Mouse (Mus musculus) midbrain, embryonic 12.5 days (tissue): ENCODE measurements at regions not wholly inside any gene's neighbourhood (a gene's known extent, or its start where the extent isn't known, plus 50 kb on each side); places are given as distances from the start of the nearest gene placed in this dataset.

Experiments used
- ATAC-seq: fragments of 200-750 bp; cut with Nextera tagmentation; 2 replicates; pipeline ENCODE4 v1.8.0; 2017; ENCODE audit warnings: low read depth, moderate TSS enrichment, moderate library complexity; ENCODE audit not compliant: low FRiP score
- H3K27ac ChIP-seq: fragments of 300-500 bp; sonication (generic); replicated peaks from 2 replicates; pipeline ENCODE4 v1.5.1; 2016; ENCODE audit warnings: mild to moderate bottlenecking
- H3K27me3 ChIP-seq: fragments of 300-500 bp; sonication (generic); 2 replicates; pipeline ENCODE4 v1.6.1; 2016; ENCODE audit warnings: mild to moderate bottlenecking
- H3K36me3 ChIP-seq: fragments of 300-500 bp; sonication (generic); 2 replicates; pipeline ENCODE4 v1.6.1; 2016
- H3K4me1 ChIP-seq: fragments of 300-500 bp; sonication (generic); 2 replicates; pipeline ENCODE4 v1.6.1; 2016
- H3K4me2 ChIP-seq: fragments of 300-500 bp; sonication (generic); replicated peaks from 2 replicates; pipeline ENCODE4 v1.6.1; 2016; ENCODE audit warnings: mild to moderate bottlenecking, moderate library complexity
- H3K4me3 ChIP-seq: fragments of 300-500 bp; sonication (generic); 2 replicates; pipeline ENCODE4 v1.5.1; 2016; ENCODE audit warnings: mild to moderate bottlenecking
- H3K9ac ChIP-seq: fragments of 300-500 bp; sonication (generic); replicated peaks from 2 replicates; pipeline ENCODE4 v1.6.1; 2016; ENCODE audit warnings: mild to moderate bottlenecking, moderate library complexity
- H3K9me3 ChIP-seq: fragments of 300-500 bp; sonication (generic); 2 replicates; pipeline ENCODE4 v1.6.1; 2016; ENCODE audit warnings: mild to moderate bottlenecking
- WGBS: fragments of 180-500 bp; shearing (Covaris S2); methylation state at CpG from one replicate; pipeline ENCODE4 v1.1.7; 2016; 5-methylcytosine and 5-hydroxymethylcytosine counted together

DNA sequence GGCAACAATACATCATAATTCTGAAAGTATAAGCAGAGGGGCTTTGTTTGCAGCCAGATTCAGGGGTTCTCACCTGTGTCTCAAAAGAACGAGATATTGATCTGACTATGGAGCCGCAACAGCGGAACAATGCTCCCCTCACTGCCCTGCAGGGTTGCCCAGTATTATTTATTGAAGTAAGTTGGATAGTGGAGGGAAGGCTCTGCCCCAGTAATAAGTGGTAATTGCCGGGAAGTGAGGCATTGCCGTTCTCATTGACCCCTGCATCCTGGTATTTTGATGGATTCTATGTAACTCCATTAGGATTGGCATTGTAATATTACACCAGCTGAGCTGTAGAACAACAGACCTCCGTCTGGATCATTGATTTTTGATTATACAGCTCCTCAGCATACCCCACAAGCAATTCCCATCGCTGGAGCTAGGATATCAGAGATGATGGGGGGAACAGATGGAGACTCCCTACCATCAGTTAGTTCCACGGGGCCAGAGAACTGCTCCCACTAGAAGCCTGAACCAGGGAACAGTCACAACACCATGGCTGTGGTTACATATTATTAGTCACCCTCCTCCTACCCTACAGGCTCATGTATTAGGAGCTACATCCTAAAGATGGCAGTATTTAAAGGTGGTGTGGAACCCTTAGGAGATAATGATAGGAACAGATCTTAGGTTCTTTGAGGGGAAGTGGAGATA, 572.0 kb upstream of the Sall1 start:
- no peak overlapping the region for H3K4me3 ChIP-seq
- no peaks in the 10 kb centered on the region for H3K36me3 ChIP-seq
- no peak overlapping the region for H3K27ac ChIP-seq
- ATAC-seq = no peak
- no peaks in the 10 kb centered on the region for H3K4me1 ChIP-seq
- no peaks in the 10 kb centered on the region for H3K27me3 ChIP-seq
- 76% methylated on average over 8 of the region's 8 CpGs for WGBS
- no peaks in the 10 kb centered on the region for H3K9me3 ChIP-seq
- no peak overlapping the region for H3K4me2 ChIP-seq
- no peak overlapping the region for H3K9ac ChIP-seq

- H3K36me3 ChIP-seq = no peaks in the 10 kb centered on the region
- 77% methylated on average over 4 of the region's 4 CpGs for WGBS
- no peak overlapping the region for H3K9ac ChIP-seq
- no peaks in the 10 kb centered on the region for H3K27me3 ChIP-seq
- 0 out of 2 replicates have a peak, but pooled peaks cover 3% of the 10 kb centered on the region for H3K9me3 ChIP-seq
- no peak overlapping the region for H3K4me3 ChIP-seq
- H3K4me1 ChIP-seq = no peaks in the 10 kb centered on the region
- H3K4me2 ChIP-seq = no peak overlapping the region
- no peak for ATAC-seq
- no peak overlapping the region for H3K27ac ChIP-seq
Measured at GRCm38 (mm10) chr8:89609074-89609473, 565.1 kb upstream of the Sall1 start.

- 0 out of 2 replicates have a peak, but pooled peaks cover 3% of the 10 kb centered on the region for H3K9me3 ChIP-seq
- H3K4me1 ChIP-seq = no peaks in the 10 kb centered on the region
- no peak overlapping the region for H3K4me3 ChIP-seq
- no peak overlapping the region for H3K9ac ChIP-seq
- no peaks in the 10 kb centered on the region for H3K27me3 ChIP-seq
- H3K4me2 ChIP-seq = no peak overlapping the region
- WGBS = 87% methylated on average over 4 of the region's 4 CpGs
- ATAC-seq = no peak
- no peaks in the 10 kb centered on the region for H3K36me3 ChIP-seq
- H3K27ac ChIP-seq = no peak overlapping the region
Measured at GRCm38 (mm10) chr8:89605905-89606468, 562.0 kb upstream of the Sall1 start.

DNA sequence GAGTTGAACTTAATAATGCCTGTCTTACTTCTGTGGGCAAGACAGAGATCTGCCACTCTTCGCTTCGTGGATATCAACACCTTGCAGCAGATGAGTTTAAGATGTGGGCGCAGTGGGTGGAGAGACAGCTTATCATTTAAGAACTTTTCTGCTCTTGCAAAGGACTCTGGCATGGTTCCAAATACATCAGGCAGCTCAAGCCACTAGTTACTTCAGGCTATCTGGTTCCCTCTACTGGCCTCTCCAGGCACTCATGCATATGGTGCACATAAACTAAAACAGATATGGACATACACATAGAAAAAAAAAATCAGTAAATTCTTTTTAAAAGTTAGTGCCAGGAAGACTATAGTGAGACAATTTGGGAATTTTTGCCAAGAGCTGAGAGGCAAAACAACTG, 560.5 kb upstream of the Sall1 start:
- Histone ChIP-seq H3K4me1 (no peaks in the 10 kb centered on the region), H3K9me3 (0 out of 2 replicates have a peak, but pooled peaks cover 3% of the 10 kb centered on the region), H3K27ac (no peak overlapping the region), H3K27me3 (no peaks in the 10 kb centered on the region), H3K9ac (no peak overlapping the region), H3K36me3 (no peaks in the 10 kb centered on the region), H3K4me2 (no peak overlapping the region), H3K4me3 (no peak overlapping the region)
- ATAC-seq = no peak
- 98% methylated on average over 3 of the region's 3 CpGs for WGBS

DNA sequence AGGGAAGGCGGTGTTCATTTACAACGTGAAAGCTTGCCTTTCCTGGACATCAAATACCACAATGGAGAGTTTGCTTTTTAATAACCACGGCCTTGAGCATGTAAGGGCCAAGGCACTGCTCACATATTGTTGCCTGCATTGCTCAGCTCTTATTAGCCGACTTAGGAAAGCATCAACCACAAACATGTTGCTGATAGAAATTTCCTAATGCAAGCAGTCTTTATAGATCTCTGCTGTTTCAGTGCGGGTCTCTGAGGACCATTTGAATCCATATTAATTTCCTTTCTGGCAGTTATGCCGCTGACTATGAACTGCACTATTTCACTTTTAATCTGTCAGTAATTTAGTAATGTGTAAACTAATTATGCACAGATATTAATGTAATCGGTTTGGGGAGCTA, 552.4 kb upstream of the Sall1 start:
- no peaks in the 10 kb centered on the region for H3K36me3 ChIP-seq
- H3K4me1 ChIP-seq = no peaks in the 10 kb centered on the region
- no peak overlapping the region for H3K27ac ChIP-seq
- no peak overlapping the region for H3K4me2 ChIP-seq
- no peaks in the 10 kb centered on the region for H3K27me3 ChIP-seq
- ATAC-seq = no peak
- no peak overlapping the region for H3K4me3 ChIP-seq
- no peaks in the 10 kb centered on the region for H3K9me3 ChIP-seq
- no peak overlapping the region for H3K9ac ChIP-seq
- WGBS = 81% methylated on average over 7 of the region's 7 CpGs

DNA sequence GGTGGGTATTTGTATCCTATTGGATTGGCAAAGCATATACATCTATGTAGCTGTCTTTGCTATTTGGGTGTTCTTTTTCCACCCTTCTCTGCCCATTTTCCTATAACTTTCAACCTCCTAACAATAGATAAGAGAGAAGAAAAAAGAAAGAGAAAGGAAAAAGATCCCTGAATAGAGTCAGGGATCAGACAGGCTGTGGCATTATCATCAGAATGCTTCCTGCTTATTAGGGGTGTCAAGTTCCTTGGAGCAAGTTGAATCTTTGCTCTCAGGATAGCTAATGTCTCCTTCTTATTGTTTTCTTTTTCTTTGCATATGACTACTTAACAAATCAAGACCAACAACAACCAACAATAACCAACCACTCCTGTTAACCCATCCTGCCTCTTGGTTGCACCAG, 539.1 kb upstream of the Sall1 start:
- no peak for ATAC-seq
- no peak overlapping the region for H3K27ac ChIP-seq
- H3K4me3 ChIP-seq = no peak overlapping the region
- H3K9me3 ChIP-seq = no peaks in the 10 kb centered on the region
- H3K4me1 ChIP-seq = no peaks in the 10 kb centered on the region
- no peak overlapping the region for H3K9ac ChIP-seq
- H3K4me2 ChIP-seq = no peak overlapping the region
- H3K27me3 ChIP-seq = 0 out of 2 replicates have a peak, but pooled peaks cover 3% of the 10 kb centered on the region
- no peaks in the 10 kb centered on the region for H3K36me3 ChIP-seq

DNA sequence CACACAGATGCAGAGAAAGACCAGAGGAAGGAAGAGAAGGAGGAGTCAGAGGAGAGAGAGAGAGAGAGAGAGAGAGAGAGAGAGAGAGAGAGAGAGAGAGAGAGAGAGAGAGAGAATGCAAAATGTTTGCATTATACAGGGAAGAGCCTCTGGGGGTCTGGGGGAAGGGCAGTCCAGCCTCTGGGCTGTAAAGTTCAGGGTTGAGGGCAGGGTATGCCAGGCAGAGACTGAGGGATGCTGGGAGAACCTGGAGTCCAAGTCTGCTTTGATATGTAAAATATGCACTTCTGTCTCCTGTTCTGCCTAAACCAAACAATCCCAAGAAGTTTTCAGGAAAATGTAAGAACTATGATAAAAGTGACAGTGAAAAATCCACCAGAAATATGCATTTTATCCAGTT, 538.6 kb upstream of the Sall1 start:
- Histone ChIP-seq H3K36me3 (no peaks in the 10 kb centered on the region), H3K9ac (no peak overlapping the region), H3K4me1 (no peaks in the 10 kb centered on the region), H3K4me2 (no peak overlapping the region), H3K27me3 (0 out of 2 replicates have a peak, but pooled peaks cover 3% of the 10 kb centered on the region), H3K4me3 (no peak overlapping the region), H3K9me3 (no peaks in the 10 kb centered on the region), H3K27ac (no peak overlapping the region)
- ATAC-seq = no peak

DNA sequence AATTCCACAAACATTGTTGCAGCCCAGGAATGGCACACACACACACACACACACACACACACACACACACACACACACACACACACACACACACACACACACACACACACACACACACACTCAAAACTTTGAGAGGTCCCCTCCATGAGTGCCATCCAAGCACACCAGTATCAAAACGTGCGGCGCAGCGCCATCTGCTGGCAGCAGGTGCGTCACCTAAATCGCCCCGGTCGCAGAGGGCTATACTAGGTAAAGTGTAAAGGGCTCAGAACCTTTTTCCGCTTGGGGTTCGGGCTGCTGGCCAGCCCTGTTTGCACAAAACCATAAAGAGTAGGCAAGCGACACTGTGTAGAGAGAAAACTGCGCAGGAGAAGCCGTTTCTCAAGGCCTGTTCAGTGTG, 527.9 kb upstream of the Sall1 start:
- Histone ChIP-seq H3K9me3 (no peaks in the 10 kb centered on the region), H3K9ac (no peak overlapping the region), H3K4me2 (no peak overlapping the region), H3K27ac (no peak overlapping the region), H3K36me3 (no peaks in the 10 kb centered on the region), H3K27me3 (peaks cover 22% of the 10 kb centered on the region), H3K4me1 (peaks cover 40% of the 10 kb centered on the region), H3K4me3 (no peak overlapping the region)
- peak; percentile 54; the same call in 1 of the 2 replicates for ATAC-seq
- 5% methylated on average over 13 of the region's 13 CpGs for WGBS

DNA sequence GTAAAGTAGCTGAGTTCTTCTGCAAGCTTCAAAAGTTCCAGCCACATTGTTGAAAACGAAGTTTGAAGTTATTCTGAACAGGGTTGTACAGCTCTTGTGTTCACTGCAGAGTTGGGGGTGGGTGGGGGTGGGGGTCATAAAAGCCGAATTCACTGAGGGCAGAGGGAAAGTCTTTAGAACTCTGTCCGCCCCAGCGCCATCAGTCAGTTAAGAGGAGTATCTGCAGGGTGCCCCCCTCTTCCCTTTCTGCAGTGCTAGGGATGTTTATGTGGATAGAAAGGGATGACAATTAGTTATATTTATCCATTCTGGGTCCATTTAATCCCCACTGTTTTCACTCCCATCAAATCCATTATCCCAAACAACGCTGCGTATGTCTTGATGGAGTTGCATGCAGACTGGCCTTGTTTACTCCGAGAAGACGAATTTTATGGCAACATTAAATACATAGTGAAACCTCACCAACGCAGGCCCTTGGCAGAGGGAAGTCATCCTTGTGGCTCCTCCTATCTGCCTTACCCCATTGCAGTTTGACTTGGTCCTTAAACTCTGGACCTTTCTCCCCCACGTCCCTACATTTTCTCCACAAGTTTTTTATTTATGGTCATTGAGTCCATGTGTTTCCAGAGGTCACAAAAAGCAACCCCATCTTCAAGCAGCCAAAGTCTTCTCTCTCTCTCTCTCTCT, 526.8 kb upstream of the Sall1 start:
- Histone ChIP-seq H3K27me3 (peaks cover 23% of the 10 kb centered on the region), H3K4me3 (no peak overlapping the region), H3K4me2 (no peak overlapping the region), H3K36me3 (no peaks in the 10 kb centered on the region), H3K27ac (no peak overlapping the region), H3K4me1 (peaks cover 47% of the 10 kb centered on the region), H3K9me3 (no peaks in the 10 kb centered on the region), H3K9ac (no peak overlapping the region)
- 30% methylated on average over 10 of the region's 10 CpGs for WGBS
- no peak for ATAC-seq

- Histone ChIP-seq H3K27me3 (peaks cover 31% of the 10 kb centered on the region), H3K4me1 (peaks cover 50% of the 10 kb centered on the region), H3K4me3 (no peak overlapping the region), H3K36me3 (no peaks in the 10 kb centered on the region), H3K4me2 (no peak overlapping the region), H3K9ac (no peak overlapping the region), H3K27ac (no peak overlapping the region), H3K9me3 (no peaks in the 10 kb centered on the region)
- ATAC-seq = no peak
- 56% methylated on average over 9 of the region's 9 CpGs for WGBS
Measured at GRCm38 (mm10) chr8:89569406-89569805, 525.4 kb upstream of the Sall1 start.

- H3K4me1 ChIP-seq = peaks cover 50% of the 10 kb centered on the region
Measured at GRCm38 (mm10) chr8:89568641-89569040, 524.7 kb upstream of the Sall1 start.

GRCm38 (mm10) chr8:89566986-89567385, 523.0 kb upstream of the Sall1 start:
- H3K4me1 ChIP-seq = peaks cover 47% of the 10 kb centered on the region
- no peak overlapping the region for H3K4me3 ChIP-seq
- no peak overlapping the region for H3K9ac ChIP-seq
- H3K27me3 ChIP-seq = peaks cover 14% of the 10 kb centered on the region; the same call in 1 of the 2 replicates
- no peak for ATAC-seq
- H3K36me3 ChIP-seq = no peaks in the 10 kb centered on the region
- no peak overlapping the region for H3K27ac ChIP-seq
- H3K4me2 ChIP-seq = no peak overlapping the region
- no peaks in the 10 kb centered on the region for H3K9me3 ChIP-seq
- WGBS = 20% methylated on average over 7 of the region's 7 CpGs

More at GRCm38 (mm10) chr8:89568641-89569040, 524.7 kb upstream of the Sall1 start:
- 73% methylated on average over 7 of the region's 7 CpGs for WGBS
- no peaks in the 10 kb centered on the region for H3K36me3 ChIP-seq
- H3K9ac ChIP-seq = no peak overlapping the region
- no peak for ATAC-seq
- H3K9me3 ChIP-seq = no peaks in the 10 kb centered on the region
- peaks cover 30% of the 10 kb centered on the region for H3K27me3 ChIP-seq
- no peak overlapping the region for H3K4me2 ChIP-seq
- no peak overlapping the region for H3K4me3 ChIP-seq
- no peak overlapping the region for H3K27ac ChIP-seq
